Comparison of ENCODE assay signal across 33 mouse cellular contexts in genomic region chr16:62776034-62776433, GRCm38 (mm10). TPM values are rescaled to one million over a fixed set of nuclear protein-coding genes. Genes with fewer than 3 reads are reported as not detected.
"Had no signal": no experiment of that assay in that cellular context is flagged by ENCODE, and none has a peak within 500 bp of the region (broad histone marks: within the 10 kb centered on the region; RNA-seq: fewer than 3 reads in every experiment).

No protein-coding gene starts in this region.

- ATAC-seq: forebrain, embryonic 16.5 days; inflammation-experienced regulatory T-cells, adult 6 months; intestine, embryonic 15.5 days; intestine, postnatal 0 days; liver, embryonic 12.5 days had no signal

- DNase-seq: gastrocnemius, adult 2 months; gastrocnemius, postnatal 10 days; gastrocnemius, postnatal 25 days; heart, adult 18-20 months; heart, postnatal 10 days; heart, postnatal 4 days; kidney, adult 18-20 months; kidney, adult 8-10 months; kidney, postnatal 25 days; kidney, postnatal 4 days; liver had no signal

- H3K9me3 ChIP-seq: heart, embryonic 10.5 days; heart, embryonic 12.5 days; hindbrain, embryonic 10.5 days; hindbrain, embryonic 12.5 days; hindbrain, embryonic 15.5 days; intestine, embryonic 15.5 days; limb, embryonic 10.5 days; limb, embryonic 12.5 days; liver, embryonic 12.5 days had no signal

- H3K4me2 ChIP-seq: heart, embryonic 12.5 days; hindbrain, embryonic 12.5 days; hindbrain, embryonic 15.5 days; intestine, embryonic 15.5 days; limb, embryonic 12.5 days; liver, embryonic 12.5 days had no signal

- H3K27ac ChIP-seq: gastrocnemius, adult 2 months; heart, embryonic 10.5 days; hindbrain, embryonic 10.5 days; hindbrain, embryonic 12.5 days; hindbrain, embryonic 15.5 days; intestine, embryonic 15.5 days; layer of hippocampus, adult 2 months; left cerebral cortex, adult 2 months; limb, embryonic 10.5 days; limb, embryonic 12.5 days; liver, embryonic 12.5 days had no signal

- H3K4me1 ChIP-seq: heart, embryonic 10.5 days; heart, embryonic 12.5 days; hindbrain, embryonic 10.5 days; hindbrain, embryonic 12.5 days; hindbrain, embryonic 15.5 days; intestine, embryonic 15.5 days; liver, embryonic 12.5 days had no signal

- H3K4me3 ChIP-seq: gastrocnemius, adult 2 months; heart, embryonic 10.5 days; heart, embryonic 12.5 days; hindbrain, embryonic 10.5 days; hindbrain, embryonic 12.5 days; hindbrain, embryonic 15.5 days; intestine, embryonic 15.5 days; layer of hippocampus, adult 2 months; left cerebral cortex, adult 2 months; limb, embryonic 10.5 days; limb, embryonic 12.5 days; liver, embryonic 12.5 days had no signal

- H3K27me3 ChIP-seq: heart, embryonic 12.5 days; hindbrain, embryonic 12.5 days; hindbrain, embryonic 15.5 days; intestine, embryonic 15.5 days; limb, embryonic 12.5 days; liver, embryonic 12.5 days had no signal

- H3K9ac ChIP-seq: heart, embryonic 12.5 days; hindbrain, embryonic 12.5 days; hindbrain, embryonic 15.5 days; intestine, embryonic 15.5 days; limb, embryonic 12.5 days; liver, embryonic 12.5 days had no signal

- H3K36me3 ChIP-seq: hindbrain, embryonic 12.5 days; hindbrain, embryonic 15.5 days; intestine, embryonic 15.5 days; limb, embryonic 12.5 days had no signal

RNA-seq across cellular contexts. Expression of gene Stx19, which starts 38.4 kb away (rescaled TPM):
- total RNA-seq: gastrocnemius, adult 2 months; gastrocnemius, postnatal 10 days; gastrocnemius, postnatal 25 days; gastrocnemius, postnatal 4 days; granulocyte monocyte progenitor cell, adult 5-6 weeks; heart, adult 18-20 months; heart, adult 8-10 months; heart, postnatal 10 days; heart, postnatal 25 days; heart, postnatal 4 days; layer of hippocampus, adult 2 months; layer of hippocampus, postnatal 10 days; layer of hippocampus, postnatal 25 days; left cerebral cortex, adult 2 months; left cerebral cortex, postnatal 14 days; left cerebral cortex, postnatal 36 days had no signal
